Mouse (Mus musculus) embryo, embryonic 10 days (tissue): ENCODE measurements at regions not wholly inside any gene's neighbourhood (a gene's known extent, or its start where the extent isn't known, plus 50 kb on each side); places are given as distances from the start of the nearest gene placed in this dataset.
A peak's percentile ranks its signal among the peaks of the same experiment; 100 is the strongest.

Experiments
- DNase-seq: peaks from one replicate; pipeline ENCODE4 v3.0.0-alpha.2; 2015; ENCODE audit warnings: low spot score

- no peak for DNase-seq
Observed at GRCm38 (mm10) chr13:69433461-69434323, 99.9 kb upstream of the Nsun2 start.

GRCm38 (mm10) chr13:69439486-69439885 lies 94.1 kb upstream of the Nsun2 start:
- no peak for DNase-seq

- DNase-seq: peak; percentile 29
Observed at GRCm38 (mm10) chr13:69441798-69442197, 91.7 kb upstream of the Nsun2 start.

GRCm38 (mm10) chr13:69445611-69446010 lies 87.9 kb upstream of the Nsun2 start:
- DNase-seq: no peak
